Mouse (Mus musculus) induced T-regulatory cell, adult 2 months (primary cell): ENCODE results near the gene Gmds.

Experiments
- DNase-seq: peaks from one replicate; pipeline ENCODE4 v3.0.0-alpha.2; 2012; ENCODE audit warnings: low read depth

Gmds gene

GRCm38 (mm10) chr13:32267184-32267775 lies 71.3 kb downstream of the Gmds start:
- no peak for DNase-seq

- DNase-seq: no peak
Measured at GRCm38 (mm10) chr13:32266721-32267120, 71.8 kb downstream of the Gmds start.

- DNase-seq: no peak
Measured at GRCm38 (mm10) chr13:32256121-32256520, 82.4 kb downstream of the Gmds start.

- no peak for DNase-seq
Measured at GRCm38 (mm10) chr13:32252276-32252675, 86.3 kb downstream of the Gmds start.

GRCm38 (mm10) chr13:32242200-32242599 lies 96.3 kb downstream of the Gmds start:
- no peak for DNase-seq

- DNase-seq: no peak
Measured at GRCm38 (mm10) chr13:32236269-32236678, 102.3 kb downstream of the Gmds start.

- DNase-seq: no peak
Measured at GRCm38 (mm10) chr13:32235046-32235445, 103.5 kb downstream of the Gmds start.

GRCm38 (mm10) chr13:32234019-32234418 lies 104.5 kb downstream of the Gmds start:
- no peak for DNase-seq

- no peak for DNase-seq
Measured at GRCm38 (mm10) chr13:32232391-32232790, 106.1 kb downstream of the Gmds start.

GRCm38 (mm10) chr13:32231956-32232355 lies 106.6 kb downstream of the Gmds start:
- no peak for DNase-seq

- no peak for DNase-seq
Measured at GRCm38 (mm10) chr13:32227874-32228562, 110.5 kb downstream of the Gmds start.

GRCm38 (mm10) chr13:32217647-32218046 lies 120.9 kb downstream of the Gmds start:
- no peak for DNase-seq

- DNase-seq: peak; percentile 47
Measured at GRCm38 (mm10) chr13:32213702-32214452, 124.7 kb downstream of the Gmds start.

- no peak for DNase-seq
Measured at GRCm38 (mm10) chr13:32212125-32212524, 126.4 kb downstream of the Gmds start.

GRCm38 (mm10) chr13:32207172-32207908 lies 131.2 kb downstream of the Gmds start:
- DNase-seq: no peak

GRCm38 (mm10) chr13:32179906-32180305 lies 158.6 kb downstream of the Gmds start:
- DNase-seq: no peak

GRCm38 (mm10) chr13:32178682-32179081 lies 159.9 kb downstream of the Gmds start:
- DNase-seq: no peak

GRCm38 (mm10) chr13:32177852-32178453 lies 160.6 kb downstream of the Gmds start:
- DNase-seq: no peak

GRCm38 (mm10) chr13:32175028-32175427 lies 163.5 kb downstream of the Gmds start:
- DNase-seq: no peak

- DNase-seq: no peak
Measured at GRCm38 (mm10) chr13:32169173-32169572, 169.4 kb downstream of the Gmds start.

- DNase-seq: no peak
Measured at GRCm38 (mm10) chr13:32167806-32168205, 170.7 kb downstream of the Gmds start.

GRCm38 (mm10) chr13:32165581-32165980 lies 173.0 kb downstream of the Gmds start:
- no peak for DNase-seq
